Mouse (Mus musculus): ENCODE results near the gene Usp39.

GRCm38 (mm10) chr6:72272161-72272696, 72.8 kb downstream of the Usp39 start:
- TF ChIP-seq CTCF (IDR thresholded peaks at IDR 0.05; ENCODE audit: insufficient read depth, low read depth, low read length): no peak
- no peak for TF ChIP-seq POLR2A (IDR thresholded peaks at IDR 0.05; ENCODE audit: insufficient read depth, low read depth, low read length)

Measured in olfactory bulb, adult 2 months (tissue).